Mouse (Mus musculus): ENCODE results near the gene Rps5. TPM values are rescaled to one million over a fixed set of nuclear protein-coding genes. Genes with fewer than 3 reads are reported as not detected.
"Not testable (repeated sequence)": the region's sequence is repeated elsewhere in the genome, so short reads cannot be mapped to it uniquely, and the experiment has no call there.

The Rps5 gene
- polyA plus RNA-seq (2015; fragmentation: Nextera tagmentation; extraction: Ambion mirVana): 950 and 1,039 TPM in 2 replicates

- Histone ChIP-seq H3K4me3 (ENCODE audit: low read length) (peak within 1 kb of the TSS; percentile 100), H3K27ac (ENCODE audit: low read length) (peak within 1 kb of the TSS; percentile 95), H3K9ac (ENCODE audit: low read length) (peak within 1 kb of the TSS; percentile 96), H3K4me2 (ENCODE audit: low read depth, low read length) (peak within 1 kb of the TSS; percentile 93), H3K4me1 (replicated peaks; ENCODE audit: control insufficient read depth, insufficient read depth, low read length) (peaks cover 13% of the 10 kb centered on the region), H3K36me3 (ENCODE audit: control insufficient read depth, insufficient read depth, low read length) (peaks cover 35% of the 10 kb centered on the region), H3K9me3 (ENCODE audit: control insufficient read depth, low read length) (no peaks in the 10 kb centered on the region), H3K27me3 (ENCODE audit: control insufficient read depth, insufficient read depth, low read depth, low read length) (no peaks in the 10 kb centered on the region)
- peak; percentile 99 for ATAC-seq (ENCODE audit: low read depth)
- WGBS: under 1% methylated on average over 55 of the region's 55 CpGs
These were observed at the start of gene Rps5 for GRCm38 (mm10) chr7:12921705-12922465. Gene Rps5, plus strand, starts transcription at chr7:12922290.

- ATAC-seq (ENCODE audit: low read depth): no peak
- no peak overlapping the region for H3K27ac ChIP-seq (ENCODE audit: low read length)
- H3K9me3 ChIP-seq (ENCODE audit: control insufficient read depth, low read length): peaks cover 3% of the 10 kb centered on the region
- no peaks in the 10 kb centered on the region for H3K4me1 ChIP-seq (replicated peaks; ENCODE audit: control insufficient read depth, insufficient read depth, low read length)
- no peak overlapping the region for H3K4me2 ChIP-seq (ENCODE audit: low read depth, low read length)
- H3K4me3 ChIP-seq (ENCODE audit: low read length): no peak overlapping the region
- H3K27me3 ChIP-seq (ENCODE audit: control insufficient read depth, insufficient read depth, low read depth, low read length): no peaks in the 10 kb centered on the region
- 19% methylated on average over 3 of the region's 3 CpGs for WGBS
- no peaks in the 10 kb centered on the region for H3K36me3 ChIP-seq (ENCODE audit: control insufficient read depth, insufficient read depth, low read length)
- no peak overlapping the region for H3K9ac ChIP-seq (ENCODE audit: low read length)
These were observed 47.8 kb upstream of the Rps5 start for GRCm38 (mm10) chr7:12874301-12874700.

DNA sequence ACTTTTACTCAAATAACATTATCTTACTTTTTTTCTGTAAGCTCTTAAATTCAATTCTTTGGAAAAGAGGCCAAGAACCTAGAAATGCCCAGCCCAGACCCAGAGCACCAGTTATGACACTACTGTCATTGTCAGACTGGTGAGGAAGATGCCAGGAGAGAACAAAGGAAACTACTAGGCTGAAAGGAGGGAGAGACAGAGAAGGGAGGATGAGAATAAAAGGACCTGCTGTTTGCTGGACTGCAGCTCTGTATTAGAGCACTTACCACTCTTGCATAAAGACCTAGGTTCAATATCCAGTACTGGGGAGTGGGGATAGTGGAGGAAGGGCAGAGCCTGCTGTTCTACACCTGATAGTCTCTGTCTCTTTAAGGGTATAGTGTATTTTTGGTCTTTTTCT lies 42.1 kb upstream of the Rps5 start:
- H3K4me1 ChIP-seq (replicated peaks; ENCODE audit: control insufficient read depth, insufficient read depth, low read length): peaks cover 7% of the 10 kb centered on the region; the same call in 1 of the 2 replicates
- H3K4me2 ChIP-seq (ENCODE audit: low read depth, low read length): no peak overlapping the region
- no peaks in the 10 kb centered on the region for H3K9me3 ChIP-seq (ENCODE audit: control insufficient read depth, low read length)
- peaks cover 2% of the 10 kb centered on the region for H3K36me3 ChIP-seq (ENCODE audit: control insufficient read depth, insufficient read depth, low read length)
- ATAC-seq (ENCODE audit: low read depth): no peak
- no peak overlapping the region for H3K9ac ChIP-seq (ENCODE audit: low read length)
- no peak overlapping the region for H3K27ac ChIP-seq (ENCODE audit: low read length)
- H3K27me3 ChIP-seq (ENCODE audit: control insufficient read depth, insufficient read depth, low read depth, low read length): no peaks in the 10 kb centered on the region
- no peak overlapping the region for H3K4me3 ChIP-seq (ENCODE audit: low read length)

DNA sequence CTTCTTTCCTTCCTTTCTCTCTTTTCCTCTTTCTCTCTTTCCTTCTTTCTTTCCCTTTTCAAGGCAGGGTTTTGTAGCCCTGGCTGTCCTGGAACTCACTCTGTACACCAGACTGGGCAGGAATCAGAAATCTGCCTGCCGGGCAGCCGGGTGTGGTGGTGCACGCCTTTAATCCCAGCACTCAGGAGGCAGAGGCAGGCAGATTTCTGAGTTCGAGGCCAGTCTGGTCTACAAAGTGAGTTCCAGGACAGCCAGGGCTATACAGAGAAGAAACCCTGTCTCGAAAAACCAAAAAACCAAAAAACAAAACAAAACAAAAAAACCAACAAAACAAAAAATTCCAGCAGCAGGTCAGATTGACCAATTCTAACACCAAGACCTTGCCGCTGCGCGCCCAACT lies 41.6 kb upstream of the Rps5 start:
- ATAC-seq (ENCODE audit: low read depth): not testable (repeated sequence)

DNA sequence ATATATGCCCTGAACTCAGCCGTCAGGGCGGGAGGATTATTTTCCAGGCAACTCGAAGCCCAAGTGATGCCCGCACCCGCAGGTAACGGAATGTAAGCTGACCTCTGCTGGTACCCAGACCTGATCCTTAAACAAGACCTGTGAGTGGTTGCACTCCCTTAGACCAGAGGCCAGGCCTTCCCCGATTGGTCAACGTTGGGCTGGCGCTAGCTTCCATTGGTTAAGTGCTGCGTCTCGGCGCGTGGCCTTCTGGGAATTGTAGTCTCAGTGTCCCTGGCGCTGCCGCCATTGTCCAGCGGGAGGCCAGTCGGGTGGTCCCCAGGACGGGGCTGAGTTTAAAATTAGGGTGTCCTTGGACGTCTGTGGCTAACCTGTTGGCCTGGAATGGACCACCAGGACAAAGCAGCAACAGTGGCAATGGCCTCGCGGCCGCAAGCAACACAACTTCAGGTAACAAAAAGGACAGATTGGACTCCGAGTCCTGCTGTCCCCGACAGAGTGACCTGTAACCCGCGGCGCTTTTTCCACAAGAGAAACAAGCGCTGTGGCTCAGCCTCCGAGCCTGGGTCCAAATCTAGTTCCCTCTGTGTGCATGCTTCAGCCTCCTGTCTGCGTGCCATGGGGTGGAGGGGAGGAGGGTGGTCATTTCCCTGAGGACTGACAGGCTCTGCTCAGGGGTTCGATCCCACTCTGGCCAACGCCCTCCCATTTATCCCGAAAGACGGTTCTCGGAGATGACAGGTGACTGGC lies 41.0 kb upstream of the Rps5 start, which contains the start of gene Zfp128:
Gene Zfp128 (plus strand): TSS at position 267 of the 750 bp plus-strand sequence.
- under 1% methylated on average over 35 of the region's 35 CpGs for WGBS
- H3K27ac ChIP-seq (ENCODE audit: low read length): no peak within 1 kb of the TSS

More for the DNA sequence above, 41.6 kb upstream of the Rps5 start:
- 49% methylated on average over 8 of the region's 8 CpGs for whole genome bisulfite sequencing
- H3K4me3 ChIP-seq (ENCODE audit: low read length): peak overlapping the region; percentile 70
- peak overlapping the region; percentile 79 for H3K4me2 ChIP-seq (ENCODE audit: low read depth, low read length)
- H3K4me1 ChIP-seq (replicated peaks; ENCODE audit: control insufficient read depth, insufficient read depth, low read length); H3K27ac ChIP-seq (ENCODE audit: low read length); H3K9me3 ChIP-seq (ENCODE audit: control insufficient read depth, low read length); H3K36me3 ChIP-seq (ENCODE audit: control insufficient read depth, insufficient read depth, low read length); H3K27me3 ChIP-seq (ENCODE audit: control insufficient read depth, insufficient read depth, low read depth, low read length): not testable (repeated sequence)
- peak overlapping the region; percentile 56 for H3K9ac ChIP-seq (ENCODE audit: low read length)

GRCm38 (mm10) chr7:12886563-12887266 lies 35.4 kb upstream of the Rps5 start:
- H3K4me2 ChIP-seq (ENCODE audit: low read depth, low read length): no peak overlapping the region
- H3K27me3 ChIP-seq (ENCODE audit: control insufficient read depth, insufficient read depth, low read depth, low read length): no peaks in the 10 kb centered on the region
- peaks cover 32% of the 10 kb centered on the region for H3K36me3 ChIP-seq (ENCODE audit: control insufficient read depth, insufficient read depth, low read length)
- no peaks in the 10 kb centered on the region for H3K9me3 ChIP-seq (ENCODE audit: control insufficient read depth, low read length)
- no peak for ATAC-seq (ENCODE audit: low read depth)
- H3K9ac ChIP-seq (ENCODE audit: low read length): no peak overlapping the region
- peaks cover 4% of the 10 kb centered on the region; the same call in 1 of the 2 replicates for H3K4me1 ChIP-seq (replicated peaks; ENCODE audit: control insufficient read depth, insufficient read depth, low read length)
- H3K4me3 ChIP-seq (ENCODE audit: low read length): no peak overlapping the region
- H3K27ac ChIP-seq (ENCODE audit: low read length): no peak overlapping the region
- 89% methylated on average over 12 of the region's 12 CpGs for WGBS

More for the DNA sequence above, 41.0 kb upstream of the Rps5 start, which contains the start of gene Zfp128:
- Histone ChIP-seq H3K9me3 (ENCODE audit: control insufficient read depth, low read length) (no peaks in the 10 kb centered on the region), H3K4me1 (replicated peaks; ENCODE audit: control insufficient read depth, insufficient read depth, low read length) (peaks cover 7% of the 10 kb centered on the region; the same call in 1 of the 2 replicates), H3K27me3 (ENCODE audit: control insufficient read depth, insufficient read depth, low read depth, low read length) (no peaks in the 10 kb centered on the region), H3K4me2 (ENCODE audit: low read depth, low read length) (peak within 1 kb of the TSS; percentile 79), H3K4me3 (ENCODE audit: low read length) (peak within 1 kb of the TSS; percentile 70), H3K9ac (ENCODE audit: low read length) (peak within 1 kb of the TSS; percentile 82), H3K36me3 (ENCODE audit: control insufficient read depth, insufficient read depth, low read length) (peaks cover 10% of the 10 kb centered on the region)
- ATAC-seq (ENCODE audit: low read depth): peak; percentile 100

DNA sequence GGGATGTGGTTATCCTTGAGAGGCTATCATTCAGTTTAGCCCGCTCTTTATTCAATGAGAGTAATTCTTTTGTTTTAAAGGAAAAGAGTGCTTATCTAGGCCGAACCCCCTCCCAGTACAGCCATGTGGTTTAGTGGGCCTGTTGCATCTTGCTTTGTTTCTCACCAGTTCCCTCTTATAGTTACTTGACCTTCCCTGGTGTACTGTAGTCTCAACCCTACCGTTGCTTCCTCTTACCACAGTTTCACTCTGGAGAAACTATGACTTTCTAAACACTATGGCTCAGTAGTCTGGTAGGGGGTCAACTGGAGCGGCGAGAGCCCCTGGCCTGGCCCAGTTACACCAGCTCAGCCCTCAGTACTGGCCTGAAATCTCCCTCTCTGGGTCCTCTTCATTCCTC lies 34.5 kb upstream of the Rps5 start:
- WGBS: 91% methylated on average over 5 of the region's 5 CpGs
- H3K4me3 ChIP-seq (ENCODE audit: low read length): no peak overlapping the region
- H3K27ac ChIP-seq (ENCODE audit: low read length): no peak overlapping the region
- peaks cover 32% of the 10 kb centered on the region for H3K36me3 ChIP-seq (ENCODE audit: control insufficient read depth, insufficient read depth, low read length)
- no peaks in the 10 kb centered on the region for H3K27me3 ChIP-seq (ENCODE audit: control insufficient read depth, insufficient read depth, low read depth, low read length)
- ATAC-seq (ENCODE audit: low read depth): no peak
- no peak overlapping the region for H3K4me2 ChIP-seq (ENCODE audit: low read depth, low read length)
- H3K9me3 ChIP-seq (ENCODE audit: control insufficient read depth, low read length): no peaks in the 10 kb centered on the region
- H3K4me1 ChIP-seq (replicated peaks; ENCODE audit: control insufficient read depth, insufficient read depth, low read length): no peaks in the 10 kb centered on the region
- H3K9ac ChIP-seq (ENCODE audit: low read length): no peak overlapping the region

- Histone ChIP-seq H3K27ac (ENCODE audit: low read length) (no peak overlapping the region), H3K36me3 (ENCODE audit: control insufficient read depth, insufficient read depth, low read length) (peaks cover 23% of the 10 kb centered on the region), H3K9ac (ENCODE audit: low read length) (no peak overlapping the region), H3K9me3 (ENCODE audit: control insufficient read depth, low read length) (no peaks in the 10 kb centered on the region), H3K4me1 (replicated peaks; ENCODE audit: control insufficient read depth, insufficient read depth, low read length) (no peaks in the 10 kb centered on the region), H3K27me3 (ENCODE audit: control insufficient read depth, insufficient read depth, low read depth, low read length) (no peaks in the 10 kb centered on the region), H3K4me3 (ENCODE audit: low read length) (no peak overlapping the region), H3K4me2 (ENCODE audit: low read depth, low read length) (no peak overlapping the region)
- 89% methylated on average over 14 of the region's 14 CpGs for WGBS
- ATAC-seq (ENCODE audit: low read depth): no peak
These were observed 31.2 kb upstream of the Rps5 start for GRCm38 (mm10) chr7:12890928-12891327.

- no peak overlapping the region for H3K4me2 ChIP-seq (ENCODE audit: low read depth, low read length)
- no peak overlapping the region for H3K9ac ChIP-seq (ENCODE audit: low read length)
- WGBS: 77% methylated on average over 1 of the region's 1 CpGs
- H3K9me3 ChIP-seq (ENCODE audit: control insufficient read depth, low read length): no peaks in the 10 kb centered on the region
- no peaks in the 10 kb centered on the region for H3K4me1 ChIP-seq (replicated peaks; ENCODE audit: control insufficient read depth, insufficient read depth, low read length)
- no peaks in the 10 kb centered on the region for H3K27me3 ChIP-seq (ENCODE audit: control insufficient read depth, insufficient read depth, low read depth, low read length)
- no peak overlapping the region for H3K4me3 ChIP-seq (ENCODE audit: low read length)
- H3K36me3 ChIP-seq (ENCODE audit: control insufficient read depth, insufficient read depth, low read length): peaks cover 22% of the 10 kb centered on the region
- no peak overlapping the region for H3K27ac ChIP-seq (ENCODE audit: low read length)
- no peak for ATAC-seq (ENCODE audit: low read depth)
These were observed 30.8 kb upstream of the Rps5 start for GRCm38 (mm10) chr7:12891334-12891733.

All from lung, embryonic 16.5 days (tissue).